7 mouse cellular contexts compared by ENCODE assay signal in the genomic region with DNA sequence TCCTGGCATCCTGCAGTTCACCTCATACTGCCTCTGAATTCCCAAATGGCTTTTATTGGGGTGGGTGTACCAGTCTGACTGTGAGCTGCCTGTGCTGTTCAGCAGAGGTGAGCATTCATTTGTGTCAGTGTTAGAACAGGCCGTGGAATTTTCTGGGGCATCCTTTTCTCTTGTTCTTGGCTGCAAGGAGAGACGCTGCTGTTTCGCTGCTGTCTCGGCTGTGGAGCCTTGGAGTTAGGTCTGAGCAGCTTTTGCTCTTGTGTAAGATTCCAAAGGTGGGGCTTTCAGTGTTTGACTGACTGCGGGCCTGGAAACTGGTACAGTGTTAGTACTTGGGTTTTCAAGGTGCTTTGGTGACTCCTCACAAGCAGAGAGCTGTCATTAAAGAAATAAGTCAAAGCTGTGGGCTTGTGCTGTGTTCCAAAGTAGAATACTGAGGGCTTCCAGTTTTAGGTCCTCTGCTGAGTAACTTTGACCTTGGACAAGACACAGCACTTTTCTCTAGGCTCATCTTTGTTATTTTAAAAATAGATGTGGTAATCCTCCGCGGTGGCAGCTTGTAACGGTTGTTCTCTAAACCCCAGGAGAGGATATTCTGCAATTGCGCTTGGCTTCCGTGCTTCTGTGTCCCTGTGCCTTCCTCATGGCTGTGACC. TPM values are rescaled to one million over a fixed set of nuclear protein-coding genes. Genes with fewer than 3 reads are reported as not detected.
A peak's percentile ranks its signal among the peaks of the same experiment; 100 is the strongest.
DNase-seq lines count a peak whose midpoint lies in the region; ATAC-seq and TF ChIP-seq lines count a peak whose summit lies in the region.

No protein-coding gene starts in this region.

- no peaks in the 10 kb centered on the region for H3K27me3 ChIP-seq in testis, adult 2 months (ENCODE audit: control insufficient read depth, insufficient read depth, low read length)
- no peaks in the 10 kb centered on the region for H3K27me3 ChIP-seq in forebrain, embryonic 16.5 days (replicated peaks; ENCODE audit: control insufficient read depth, insufficient read depth, low read length)
- H3K27me3 ChIP-seq in limb, embryonic 10.5 days (ENCODE audit: low read depth, poor library complexity, severe bottlenecking): no peaks in the 10 kb centered on the region
- H3K27me3 ChIP-seq in neural tube, embryonic 13.5 days: no peaks in the 10 kb centered on the region

- H3K9ac ChIP-seq in forebrain, embryonic 16.5 days (replicated peaks; ENCODE audit: low read depth, low read length): peak overlapping the region; percentile 7; the same call in 1 of the 2 replicates
- H3K9ac ChIP-seq in neural tube, embryonic 13.5 days: peak overlapping the region; percentile 99

- no peak for DNase-seq in testis, postnatal 14 days (ENCODE audit: low spot score)
- no peak for DNase-seq in limb, embryonic 10.5 days (ENCODE audit: low spot score)
- DNase-seq in MN1 (ENCODE audit: low spot score): no peak
- DNase-seq in yolk sac, embryonic 10.5 days (ENCODE audit: low spot score): no peak

- H3K36me3 ChIP-seq in testis, adult 2 months (ENCODE audit: control insufficient read depth, insufficient read depth, low read length): no peaks in the 10 kb centered on the region
- no peaks in the 10 kb centered on the region for H3K36me3 ChIP-seq in forebrain, embryonic 16.5 days (ENCODE audit: control insufficient read depth, insufficient read depth)
- H3K36me3 ChIP-seq in limb, embryonic 10.5 days: peaks cover 42% of the 10 kb centered on the region
- H3K36me3 ChIP-seq in neural tube, embryonic 13.5 days: no peaks in the 10 kb centered on the region

- no peak for TF ChIP-seq POLR2A in testis, adult 2 months (IDR thresholded peaks at IDR 0.05; ENCODE audit: control insufficient read depth, low read depth, low read length)

- ATAC-seq in forebrain, embryonic 16.5 days: no peak
- ATAC-seq in neural tube, embryonic 13.5 days (ENCODE audit: low read depth): no peak

- H3K4me2 ChIP-seq in forebrain, embryonic 16.5 days (ENCODE audit: low read length): peak overlapping the region; percentile 85
- H3K4me2 ChIP-seq in neural tube, embryonic 13.5 days: peak overlapping the region; percentile 96

- no peaks in the 10 kb centered on the region for H3K9me3 ChIP-seq in forebrain, embryonic 16.5 days (ENCODE audit: control insufficient read depth, low read length)
- H3K9me3 ChIP-seq in limb, embryonic 10.5 days (replicated peaks): no peaks in the 10 kb centered on the region
- no peaks in the 10 kb centered on the region for H3K9me3 ChIP-seq in neural tube, embryonic 13.5 days

- WGBS in forebrain, embryonic 16.5 days: 56% methylated on average over 10 of the region's 10 CpGs
- 84% methylated on average over 10 of the region's 10 CpGs for WGBS in limb, embryonic 10.5 days
- 47% methylated on average over 10 of the region's 10 CpGs for WGBS in neural tube, embryonic 13.5 days

- peaks cover 5% of the 10 kb centered on the region for H3K4me1 ChIP-seq in testis, adult 2 months (ENCODE audit: control insufficient read depth, insufficient read depth, low read length)
- H3K4me1 ChIP-seq in forebrain, embryonic 16.5 days (replicated peaks; ENCODE audit: control insufficient read depth, insufficient read depth, low read length): peaks cover 35% of the 10 kb centered on the region
- H3K4me1 ChIP-seq in limb, embryonic 10.5 days: peaks cover 36% of the 10 kb centered on the region
- peaks cover 56% of the 10 kb centered on the region for H3K4me1 ChIP-seq in neural tube, embryonic 13.5 days (replicated peaks)

- peak overlapping the region; percentile 16 for H3K4me3 ChIP-seq in testis, adult 2 months (ENCODE audit: control insufficient read depth, low read depth, low read length)
- H3K4me3 ChIP-seq in forebrain, embryonic 16.5 days (replicated peaks; ENCODE audit: low read length): peak overlapping the region; percentile 35
- peak overlapping the region; percentile 99 for H3K4me3 ChIP-seq in limb, embryonic 10.5 days
- peak overlapping the region; percentile 100 for H3K4me3 ChIP-seq in neural tube, embryonic 13.5 days

- H3K27ac ChIP-seq in testis, adult 2 months (ENCODE audit: control insufficient read depth, insufficient read depth, low read depth, low read length): no peak overlapping the region
- no peak overlapping the region for H3K27ac ChIP-seq in forebrain, embryonic 16.5 days (ENCODE audit: low read length)
- H3K27ac ChIP-seq in limb, embryonic 10.5 days: no peak overlapping the region
- 0 out of 2 replicates have a peak overlapping the region, but pooled peaks have one; percentile 14 for H3K27ac ChIP-seq in neural tube, embryonic 13.5 days (replicated peaks)

- no peak for TF ChIP-seq CTCF in testis, adult 2 months (IDR thresholded peaks at IDR 0.05; ENCODE audit: control insufficient read depth, insufficient read depth, insufficient replicate concordance, low read depth, low read length)

RNA-seq across cellular contexts. Expression of a gene that starts 3.7 kb away (rescaled TPM):
- 95.0 and 99.3 TPM in 2 replicates for polyA plus RNA-seq in testis, adult 2 months (2012; rRNA removed)
- polyA plus RNA-seq in forebrain, embryonic 16.5 days (2015; fragmentation: Nextera tagmentation; extraction: Ambion mirVana): 66.0 and 70.3 TPM in 2 replicates
- polyA plus RNA-seq in limb, embryonic 10.5 days (2016; fragmentation: Nextera tagmentation; extraction: Ambion mirVana): 42.1 and 44.8 TPM in 2 replicates
- 86.8 and 100.0 TPM in 2 replicates for polyA plus RNA-seq in neural tube, embryonic 13.5 days (2015; fragmentation: Nextera tagmentation; extraction: Ambion mirVana)

RNA-seq across cellular contexts. Expression of a gene that starts 17.7 kb away (rescaled TPM):
- polyA plus RNA-seq in testis, adult 2 months (2012; rRNA removed): 5.4 and 5.8 TPM in 2 replicates
- 8.3 and 9.4 TPM in 2 replicates for polyA plus RNA-seq in forebrain, embryonic 16.5 days (2015; fragmentation: Nextera tagmentation; extraction: Ambion mirVana)
- 5.7 and 6.4 TPM in 2 replicates for polyA plus RNA-seq in limb, embryonic 10.5 days (2016; fragmentation: Nextera tagmentation; extraction: Ambion mirVana)
- 7.3 and 8.5 TPM in 2 replicates for polyA plus RNA-seq in neural tube, embryonic 13.5 days (2015; fragmentation: Nextera tagmentation; extraction: Ambion mirVana)

Comparison
In these comparisons a context has a peak if more than half of its experiments do, and no peak if none do; other contexts are left out.
1. H3K4me3 ChIP-seq: peak in every context shown above with its lines; median percentile 100 in neural tube, embryonic 13.5 days; 99 in limb, embryonic 10.5 days; 35 in forebrain, embryonic 16.5 days; 16 in testis, adult 2 months.